Mouse (Mus musculus) lung, embryonic 16.5 days (tissue): ENCODE measurements around the gene Fbxl15. TPM values are rescaled to one million over a fixed set of nuclear protein-coding genes. Genes with fewer than 3 reads are reported as not detected.

Source experiments
- ATAC-seq: fragments of 200-750 bp; cut with Nextera tagmentation; 2 replicates; pipeline ENCODE4 v1.8.0; 2017; ENCODE audit warnings: low read depth, mild to moderate bottlenecking, moderate library complexity
- H3K27ac ChIP-seq: fragments of 300-500 bp; sonication (generic); 2 replicates; pipeline ENCODE4 v1.5.1; 2014; ENCODE audit warnings: mild to moderate bottlenecking, control low read depth, low read length
- H3K27me3 ChIP-seq: fragments of 300-500 bp; sonication (generic); 2 replicates; pipeline ENCODE4 v1.6.1; 2014; ENCODE audit warnings: low read depth, low read length, mixed read lengths; ENCODE audit not compliant: control insufficient read depth, insufficient read depth
- H3K36me3 ChIP-seq: fragments of 300-500 bp; sonication (generic); 2 replicates; pipeline ENCODE4 v1.6.1; 2014; ENCODE audit warnings: low read length; ENCODE audit not compliant: control insufficient read depth, insufficient read depth
- H3K4me1 ChIP-seq: fragments of 300-500 bp; sonication (generic); replicated peaks from 2 replicates; pipeline ENCODE4 v1.6.1; 2014; ENCODE audit warnings: low read length, mixed read lengths; ENCODE audit not compliant: control insufficient read depth, insufficient read depth
- H3K4me2 ChIP-seq: fragments of 300-500 bp; sonication (generic); 2 replicates; pipeline ENCODE4 v1.6.1; 2014; ENCODE audit warnings: low read depth, low read length, control low read depth
- H3K4me3 ChIP-seq: fragments of 300-500 bp; sonication (generic); 2 replicates; pipeline ENCODE4 v1.5.1; 2014; ENCODE audit warnings: mild to moderate bottlenecking, low read length, control low read depth
- H3K9ac ChIP-seq: fragments of 300-500 bp; sonication (generic); 2 replicates; pipeline ENCODE4 v1.6.1; 2014; ENCODE audit warnings: low read length, control low read depth
- H3K9me3 ChIP-seq: fragments of 300-500 bp; sonication (generic); 2 replicates; pipeline ENCODE4 v1.6.1; 2016; ENCODE audit warnings: low read length; ENCODE audit not compliant: control insufficient read depth
- WGBS: fragments of 180-500 bp; shearing (Covaris S2); extraction: QIAGEN DNeasy Blood & Tissue Kit; methylation state at CpG from one replicate; pipeline ENCODE4 v1.1.7; 2014; 5-methylcytosine and 5-hydroxymethylcytosine counted together
- microRNA counts: library from miRNA; unstranded; fragments of <30 nt; microRNA quantifications from one replicate; lab custom pipeline; 2016
- microRNA-seq: library from miRNA; unstranded; fragments of <30 nt; microRNA quantifications from one replicate; pipeline ENCODE4, GENCODE M21; 2016
- polyA plus RNA-seq: library from polyadenylated mRNA; unstranded; fragments of >200 nt; fragmentation: Nextera tagmentation; extraction: Ambion mirVana; gene quantifications from 2 replicates; pipeline ENCODE4 v1.2.1, GENCODE M21; 2015

Gene Fbxl15
- polyA plus RNA-seq, 1 experiment from 2014 or later = 13.3 TPM

DNA sequence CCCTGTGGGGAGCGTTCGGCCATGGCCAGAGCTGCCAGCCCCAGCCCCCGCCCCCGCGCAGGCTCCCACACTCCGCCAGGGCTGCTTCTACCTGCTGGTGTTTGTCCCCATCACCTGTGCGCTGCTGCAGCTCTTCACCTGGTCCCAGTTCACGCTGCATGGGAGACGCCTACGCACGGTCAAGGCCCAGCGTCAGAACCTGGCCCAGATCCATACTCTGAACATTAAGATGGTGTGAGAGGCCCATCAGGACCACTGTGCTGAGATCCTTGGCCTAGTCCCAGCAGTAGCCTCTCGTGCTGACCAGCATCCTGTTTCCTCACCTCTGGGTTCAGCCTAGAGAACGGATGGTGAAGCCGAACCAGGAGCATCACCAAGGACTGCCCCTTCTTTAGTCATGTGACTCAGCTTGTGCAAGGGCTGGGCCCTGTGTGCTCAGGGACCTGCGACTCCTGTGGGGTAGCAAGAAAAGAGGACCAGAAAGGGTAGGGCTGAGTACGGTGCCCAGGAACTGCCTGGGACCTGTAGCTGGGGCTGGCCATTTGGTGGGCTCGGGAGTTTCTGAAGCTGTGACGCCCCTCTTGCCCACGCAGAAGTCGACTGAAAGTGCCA, 46.6 kb downstream of the Fbxl15 start:
- H3K9ac ChIP-seq = no peak overlapping the region
- no peak overlapping the region for H3K4me3 ChIP-seq
- ATAC-seq = peak; percentile 42
- no peak overlapping the region for H3K4me2 ChIP-seq
- H3K4me1 ChIP-seq = peaks cover 5% of the 10 kb centered on the region; the same call in 1 of the 2 replicates
- H3K27ac ChIP-seq = no peak overlapping the region
- H3K9me3 ChIP-seq = no peaks in the 10 kb centered on the region
- peaks cover 24% of the 10 kb centered on the region for H3K36me3 ChIP-seq
- WGBS = 44% methylated on average over 21 of the region's 21 CpGs
- H3K27me3 ChIP-seq = no peaks in the 10 kb centered on the region

DNA sequence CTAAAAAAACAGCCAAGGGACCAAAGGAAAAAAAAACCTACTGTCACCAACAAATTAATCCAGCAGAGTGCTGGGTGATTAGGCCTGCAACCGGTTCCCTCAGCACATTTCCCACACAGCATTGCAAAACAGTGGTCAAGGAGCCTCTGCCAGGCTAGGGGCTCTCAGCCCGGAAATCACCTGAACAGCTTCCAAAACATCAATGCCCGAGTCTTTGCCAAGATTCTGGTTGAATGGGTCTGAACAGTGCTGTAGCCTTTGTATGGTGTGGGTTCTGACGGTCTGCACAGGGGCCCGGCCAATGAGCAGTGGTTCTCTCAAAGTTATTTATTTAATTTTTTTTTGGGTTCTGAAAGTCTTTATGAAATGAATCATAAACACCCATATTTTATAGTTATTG, 47.5 kb downstream of the Fbxl15 start:
- Histone ChIP-seq H3K4me1 (peaks cover 5% of the 10 kb centered on the region; the same call in 1 of the 2 replicates), H3K9me3 (no peaks in the 10 kb centered on the region), H3K9ac (no peak overlapping the region), H3K4me2 (no peak overlapping the region), H3K27ac (no peak overlapping the region), H3K4me3 (no peak overlapping the region), H3K27me3 (no peaks in the 10 kb centered on the region), H3K36me3 (peaks cover 33% of the 10 kb centered on the region)
- no peak for ATAC-seq
- 50% methylated on average over 5 of the region's 5 CpGs for WGBS

DNA sequence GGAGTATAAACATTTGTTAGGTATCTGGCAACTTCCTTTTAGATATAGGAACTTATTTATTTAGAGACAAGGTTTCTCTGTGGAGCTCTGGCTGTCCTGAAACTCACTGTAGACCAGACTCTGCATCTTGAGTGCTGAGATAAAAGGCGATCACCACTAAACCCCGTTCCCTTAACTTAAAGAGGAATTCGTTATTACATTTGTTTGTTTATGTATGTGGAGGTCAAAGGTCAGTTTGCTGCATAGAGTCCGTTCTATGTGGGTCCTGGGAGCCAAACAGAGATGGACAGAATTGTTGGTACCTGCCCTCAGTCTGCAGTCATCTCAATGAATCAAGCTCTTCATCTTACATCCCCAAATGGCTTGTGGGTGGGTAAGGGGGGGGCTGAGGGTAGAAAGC, 47.9 kb downstream of the Fbxl15 start:
- Histone ChIP-seq H3K36me3 (peaks cover 37% of the 10 kb centered on the region), H3K9me3 (no peaks in the 10 kb centered on the region), H3K27me3 (no peaks in the 10 kb centered on the region), H3K4me2 (no peak overlapping the region), H3K4me1 (peaks cover 5% of the 10 kb centered on the region; the same call in 1 of the 2 replicates), H3K27ac (no peak overlapping the region), H3K9ac (no peak overlapping the region), H3K4me3 (no peak overlapping the region)
- ATAC-seq = no peak
- WGBS = 27% methylated on average over 4 of the region's 4 CpGs

MicroRNA genes within 50 kb of the gene (microRNA counts, 519-probe panel; counts per million panel counts)
- microRNA mmu-miR-146b (lab: Ali Mortazavi, UCI) = 2,445 counts per million, percentile 43 among the panel's probes with 10 or more counts

Small RNA genes within 50 kb of the gene (microRNA-seq; reads per million reads assigned to microRNA genes)
- not detected for gene Mir146b

Other genes with a start within 250 kb of the Fbxl15 start
- 0.10 TPM in 1 of 2 replicates, not detected in the other for gene Elovl3, start 196.3 kb upstream of the Fbxl15 start, polyA plus RNA-seq
- 0.55 TPM in 1 of 2 replicates, not detected in the other for gene Pitx3, start 179.9 kb upstream of the Fbxl15 start, polyA plus RNA-seq
- gene Gbf1, start 175.7 kb upstream of the Fbxl15 start, polyA plus RNA-seq = 45.5 and 47.2 TPM in 2 replicates
- 8.3 and 9.1 TPM in 2 replicates for gene Nfkb2, start 23.9 kb upstream of the Fbxl15 start, polyA plus RNA-seq
- gene Psd, start 1.0 kb upstream of the Fbxl15 start, polyA plus RNA-seq = 3.4 and 4.3 TPM in 2 replicates
- gene Cuedc2, start 10.5 kb downstream of the Fbxl15 start, polyA plus RNA-seq = 144 and 153 TPM in 2 replicates
- gene Mfsd13a, start 12.9 kb downstream of the Fbxl15 start, polyA plus RNA-seq = 10.4 and 11.4 TPM in 2 replicates
- 1.7 and 1.9 TPM in 2 replicates for gene 2310034G01Rik, start 22.1 kb downstream of the Fbxl15 start, polyA plus RNA-seq
- gene Actr1a, start 67.6 kb downstream of the Fbxl15 start, polyA plus RNA-seq = 132 and 137 TPM in 2 replicates
- 28.1 and 33.8 TPM in 2 replicates for gene Sufu, start 68.7 kb downstream of the Fbxl15 start, polyA plus RNA-seq
- gene Trim8, start 173.5 kb downstream of the Fbxl15 start, polyA plus RNA-seq = 22.4 and 24.9 TPM in 2 replicates
- 113 and 118 TPM in 2 replicates for gene Arl3, start 245.0 kb downstream of the Fbxl15 start, polyA plus RNA-seq
- 24.6 and 28.4 TPM in 2 replicates for gene Sfxn2, start 245.2 kb downstream of the Fbxl15 start, polyA plus RNA-seq